Mouse (Mus musculus): ENCODE results near the gene Arhgef33.
A peak's percentile ranks its signal among the peaks of the same experiment; 100 is the strongest.
"Not testable (repeated sequence)": the region's sequence is repeated elsewhere in the genome, so short reads cannot be mapped to it uniquely, and the experiment has no call there.

The Arhgef33 gene

DNA sequence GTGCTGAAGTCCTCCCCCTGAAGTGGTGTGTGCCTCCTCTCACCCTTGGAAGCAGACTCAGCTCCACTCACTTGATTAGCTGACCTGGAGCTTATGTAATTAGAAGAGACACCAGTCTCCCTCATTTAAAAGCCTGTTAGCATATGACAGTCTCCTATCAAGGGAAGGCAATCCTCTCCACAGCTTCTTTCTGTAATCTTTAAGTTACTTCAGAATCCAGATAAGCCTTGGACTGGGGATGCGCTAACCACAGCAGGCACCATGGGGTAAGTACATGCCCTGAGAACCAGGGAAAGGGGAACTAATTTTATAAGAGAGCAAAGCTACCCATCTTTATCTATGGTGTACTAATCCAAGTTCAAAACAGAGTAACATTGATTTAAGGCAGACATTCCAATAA, at the start of gene Arhgef33:
Gene Arhgef33 (plus strand): TSS at position 157 of the 400 bp plus-strand sequence.
- no peak for DNase-seq

DNA sequence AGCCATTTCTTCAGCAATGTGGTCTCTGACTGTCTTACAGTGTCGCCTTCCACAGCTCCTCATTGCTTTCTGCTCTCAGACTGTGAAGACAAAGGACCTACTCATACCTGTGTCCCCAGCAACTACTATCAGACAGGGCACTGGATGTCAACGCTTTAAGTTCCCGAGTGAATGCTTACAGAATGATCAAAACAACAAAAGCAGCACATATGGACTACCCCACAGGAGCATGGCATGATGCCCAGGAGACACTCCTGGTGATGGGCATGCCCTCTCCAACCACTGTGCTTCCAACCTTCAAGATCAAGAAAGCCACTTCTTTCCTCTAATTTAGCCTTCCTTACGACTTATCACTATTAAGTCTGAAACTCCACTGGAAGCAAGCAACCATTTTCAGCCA, 40.1 kb upstream of the Arhgef33 start:
- DNase-seq, result no peak

DNA sequence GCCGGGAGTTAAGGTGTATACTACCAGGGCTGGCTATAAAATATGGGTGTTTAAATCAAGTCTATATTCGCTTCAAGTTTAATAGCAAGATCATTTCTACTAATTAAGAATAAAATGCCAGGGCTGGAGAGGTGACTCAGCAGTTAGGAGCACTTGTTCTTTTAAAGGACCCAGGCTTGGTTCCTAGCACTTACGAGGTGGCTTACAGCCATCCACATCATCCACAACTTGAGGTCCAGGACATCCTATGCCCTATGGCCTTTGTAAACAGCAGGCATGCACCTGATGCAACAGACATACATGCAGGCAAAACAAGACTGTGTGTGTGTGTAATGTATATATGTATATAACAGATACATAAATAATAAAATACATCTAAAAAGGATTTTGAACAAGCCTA, 39.1 kb upstream of the Arhgef33 start:
- DNase-seq, result no peak

DNA sequence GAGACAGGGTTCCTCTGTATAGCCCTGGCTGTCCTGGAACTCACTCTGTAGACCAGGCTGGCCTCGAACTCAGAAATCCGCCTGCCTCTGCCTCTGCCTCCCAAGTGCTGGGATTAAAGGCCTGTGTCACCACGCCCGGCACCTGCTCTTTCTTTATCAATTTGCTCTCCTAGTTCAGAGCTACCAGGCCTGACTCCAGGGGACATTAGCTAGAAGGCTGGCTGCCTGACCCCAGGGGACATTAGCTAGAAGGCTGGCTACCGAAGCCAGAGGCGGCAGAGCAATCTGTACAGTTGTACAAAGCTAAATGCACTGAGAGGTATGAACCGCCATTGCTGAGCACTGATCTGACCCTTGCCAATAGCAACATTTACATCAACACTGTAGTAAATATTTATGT, 36.6 kb upstream of the Arhgef33 start:
- DNase-seq, result not testable (repeated sequence)

DNA sequence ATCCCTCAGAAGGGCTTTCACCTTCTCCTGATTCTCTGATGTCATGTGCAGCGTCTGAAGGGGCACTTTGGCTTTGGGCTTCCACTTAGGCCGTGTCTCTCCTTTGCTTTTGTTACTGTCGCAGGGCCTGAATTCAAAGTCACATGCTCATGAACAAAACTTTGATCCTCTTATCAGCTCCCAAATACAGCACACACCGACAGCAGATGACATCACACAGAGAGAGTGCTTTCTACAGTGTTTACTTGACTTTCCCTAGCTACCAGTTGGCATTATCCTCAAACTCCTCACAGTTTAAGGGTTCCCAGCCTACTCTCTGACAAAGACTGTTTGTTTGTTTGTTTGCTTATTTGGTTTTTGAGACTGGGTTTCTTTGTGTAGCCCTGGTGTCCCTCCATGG, 29.0 kb upstream of the Arhgef33 start:
- no peak for DNase-seq

DNA sequence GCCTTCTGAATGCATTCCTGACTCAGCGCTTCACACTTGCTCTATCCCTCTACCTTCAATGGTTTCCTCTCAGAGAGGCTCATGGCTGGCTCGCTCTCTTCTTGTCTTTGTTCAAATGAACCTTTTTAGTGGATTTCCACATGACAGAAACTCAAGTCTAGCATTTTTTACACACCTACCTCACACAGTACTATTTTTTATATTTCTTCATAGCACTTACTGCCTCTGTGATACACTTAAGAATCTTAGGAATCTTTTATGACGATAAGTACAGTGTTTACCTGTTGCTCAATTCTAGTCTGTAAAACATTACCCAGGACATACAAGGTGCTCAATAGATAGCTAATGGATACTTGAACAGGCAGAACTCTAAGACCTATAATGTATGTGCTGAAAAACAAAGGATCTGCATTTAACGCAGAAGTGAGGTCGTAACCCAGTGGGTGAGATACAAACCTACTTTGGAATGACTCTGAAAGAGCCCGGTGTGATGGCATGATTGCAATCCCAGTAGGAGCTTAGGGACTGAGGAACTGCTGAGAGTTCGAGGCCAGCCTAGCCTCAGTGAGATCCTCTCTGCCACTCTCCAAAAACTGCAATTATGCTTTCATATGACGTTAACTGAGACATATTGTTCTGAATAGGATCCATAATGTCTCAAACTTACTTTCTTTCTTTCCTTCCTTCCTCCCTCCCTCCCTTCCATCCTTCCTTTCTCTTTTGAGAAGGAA, 27.7 kb upstream of the Arhgef33 start:
- DNase-seq, result no peak

DNA sequence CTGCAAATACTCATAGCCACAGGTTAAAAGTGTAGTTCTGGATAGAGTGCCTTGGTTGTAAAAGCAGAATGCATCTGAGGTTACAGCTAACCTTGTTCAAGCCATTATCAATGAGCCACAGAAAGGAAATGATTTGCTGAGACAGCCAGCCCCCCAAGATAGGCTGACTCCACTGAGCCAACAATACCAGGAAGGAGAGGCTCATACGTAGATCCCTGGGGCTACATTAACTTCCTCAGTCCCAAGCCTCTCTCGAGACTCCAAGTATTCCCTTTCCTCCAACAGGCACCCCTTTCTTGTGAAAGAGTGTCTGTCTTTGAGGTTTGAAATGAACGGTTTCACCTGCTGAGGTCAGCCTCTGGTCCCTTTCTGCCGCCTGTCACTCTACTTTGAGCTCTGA, 22.8 kb upstream of the Arhgef33 start:
- no peak for DNase-seq

DNA sequence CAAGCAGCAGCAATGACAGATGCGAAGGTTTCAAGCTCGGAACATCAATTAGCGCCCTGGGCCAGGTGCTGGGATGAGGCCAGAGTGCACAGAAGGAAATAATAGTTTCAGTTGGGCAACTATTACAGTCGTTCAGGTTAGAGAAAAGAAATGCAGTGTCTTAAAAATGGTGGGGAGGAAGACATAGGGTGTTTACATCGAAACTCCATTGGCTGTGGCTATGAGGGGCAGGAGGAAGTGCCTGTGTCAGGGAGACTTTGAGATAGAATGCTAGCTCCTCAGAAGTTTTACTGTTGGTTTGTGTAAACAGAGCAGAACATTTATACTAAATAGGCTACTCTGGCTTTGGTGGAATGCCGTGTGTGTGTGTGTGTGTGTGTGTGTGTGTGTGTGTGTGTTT, 19.2 kb upstream of the Arhgef33 start:
- DNase-seq, result no peak

DNA sequence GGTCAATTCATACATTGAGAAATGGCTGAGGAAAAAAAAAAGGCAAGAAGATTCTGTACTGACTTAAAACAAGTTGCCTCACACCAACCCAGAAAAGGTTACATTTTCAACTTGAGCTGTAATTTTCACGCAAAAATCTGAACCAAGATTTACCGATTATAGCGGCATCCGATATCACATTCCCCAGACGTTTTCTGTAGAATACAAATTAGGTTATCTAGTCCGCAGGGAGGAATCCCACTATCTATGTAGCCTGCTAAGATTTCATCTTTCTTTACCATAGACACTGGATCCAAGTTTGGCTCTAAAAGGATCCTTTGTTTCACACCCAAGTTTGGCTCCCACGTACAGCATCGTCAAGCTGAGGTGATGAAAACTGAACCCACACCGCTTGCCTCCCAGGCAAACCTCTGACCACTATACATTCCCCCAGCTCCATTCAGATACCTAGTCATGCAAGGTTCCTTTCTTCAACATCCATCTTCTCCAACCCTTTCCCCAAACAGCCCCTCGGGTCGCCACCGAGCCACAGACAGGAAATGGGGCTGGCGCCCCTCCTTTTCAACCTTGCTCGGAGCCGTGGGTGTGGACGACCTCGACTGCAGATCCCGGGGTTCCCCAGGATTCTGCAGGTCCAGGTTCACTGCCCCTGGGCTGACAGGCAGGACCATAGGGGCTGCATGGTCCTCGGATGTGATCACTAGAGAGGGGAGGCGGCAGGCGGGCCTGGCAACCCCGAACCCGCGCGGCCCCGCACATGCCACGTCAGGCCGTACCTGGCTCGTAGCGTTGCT, 17.7 kb upstream of the Arhgef33 start:
- no peak for DNase-seq

DNA sequence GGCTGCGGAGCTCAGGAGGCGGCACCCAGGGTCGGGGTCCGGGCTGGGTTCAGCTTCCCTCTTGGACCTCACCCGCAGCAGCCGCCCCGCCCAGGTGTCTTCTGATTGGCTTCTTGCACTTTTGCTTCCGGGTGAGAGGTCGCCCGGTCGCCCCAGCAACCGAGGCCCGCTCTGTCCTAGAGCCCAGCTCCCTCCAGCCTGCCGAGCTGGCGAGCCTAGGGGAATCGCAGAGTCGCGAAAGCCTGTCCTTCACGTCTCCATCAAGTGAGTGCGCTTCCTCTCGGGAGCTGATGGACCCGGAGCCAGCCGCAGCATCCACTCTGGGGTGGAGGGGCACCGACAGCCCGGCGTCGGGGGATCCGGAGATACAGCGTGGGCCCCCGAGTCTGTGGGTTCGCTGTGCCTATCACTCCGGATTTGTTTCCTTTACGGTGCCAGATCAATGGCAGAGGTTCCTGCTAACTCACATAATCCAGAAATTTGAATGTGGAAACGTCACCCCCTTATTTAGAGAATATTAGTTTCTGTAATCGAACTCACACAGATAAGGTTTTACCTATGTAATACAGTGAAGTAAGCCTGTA, 17.0 kb upstream of the Arhgef33 start, which contains the start of the genes Morn2 and Dhx57:
Gene Morn2 (plus strand): TSS at position 130 of the 584 bp plus-strand sequence.
Gene Dhx57 (minus strand): TSS at position 403 of the 584 bp plus-strand sequence.
- DNase-seq, result peak; percentile 97 to 98

DNA sequence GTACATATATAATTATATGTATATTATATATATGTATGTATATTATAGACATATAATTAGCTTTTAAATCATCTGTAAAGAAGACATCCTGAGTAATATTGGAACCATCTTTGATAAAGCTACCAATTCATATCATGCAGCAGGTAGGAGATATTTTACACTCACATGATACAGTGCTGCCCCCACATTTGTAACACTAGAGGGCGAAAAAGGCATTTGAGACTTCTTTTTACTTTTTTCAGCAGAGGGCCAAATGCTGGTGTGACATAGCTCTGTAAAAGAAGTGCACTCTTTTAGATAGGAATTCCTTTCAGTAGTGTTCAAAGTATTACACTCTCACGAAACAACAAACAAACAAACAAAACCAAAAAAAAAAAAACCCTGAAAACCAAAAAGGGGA, 16.1 kb upstream of the Arhgef33 start:
- peak; percentile 41 to 42 for DNase-seq

DNA sequence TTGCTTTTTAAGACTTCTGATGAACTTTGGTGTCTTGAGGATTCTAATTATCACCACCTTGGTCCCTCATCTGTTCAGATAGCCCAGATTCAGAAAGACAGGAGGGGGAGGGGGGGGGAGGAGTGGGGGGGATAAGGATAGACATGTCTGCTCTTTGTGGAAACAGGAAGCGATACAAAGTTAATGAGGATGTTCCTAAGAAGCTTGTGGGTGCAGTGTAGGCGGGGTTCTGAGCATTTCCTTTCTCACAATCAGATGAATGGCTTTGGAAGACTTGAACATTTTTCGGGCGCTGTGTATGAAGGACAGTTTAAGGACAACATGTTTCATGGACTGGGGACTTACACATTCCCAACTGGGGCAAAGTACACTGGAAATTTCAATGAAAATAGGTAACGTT, 11.9 kb upstream of the Arhgef33 start:
- no peak for DNase-seq

DNA sequence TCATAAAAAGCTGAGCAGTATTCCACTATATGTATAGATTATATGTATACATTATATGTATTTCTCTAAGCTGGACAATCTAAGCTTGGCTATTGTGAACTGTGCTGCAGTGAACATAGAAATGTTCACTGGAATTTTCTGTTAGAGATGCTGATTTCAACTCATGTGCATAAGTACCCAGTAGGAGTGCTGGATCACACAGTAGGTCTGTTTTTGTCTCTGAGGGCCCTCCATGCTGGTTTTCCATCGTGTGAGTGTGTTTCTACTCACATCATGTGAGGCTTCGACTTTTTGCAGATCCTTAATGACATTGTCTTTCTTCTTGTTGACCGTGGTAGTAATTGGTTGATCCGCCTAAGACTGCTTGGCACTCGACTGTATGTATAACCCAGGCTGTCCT, 8.4 kb upstream of the Arhgef33 start:
- no peak for DNase-seq

DNA sequence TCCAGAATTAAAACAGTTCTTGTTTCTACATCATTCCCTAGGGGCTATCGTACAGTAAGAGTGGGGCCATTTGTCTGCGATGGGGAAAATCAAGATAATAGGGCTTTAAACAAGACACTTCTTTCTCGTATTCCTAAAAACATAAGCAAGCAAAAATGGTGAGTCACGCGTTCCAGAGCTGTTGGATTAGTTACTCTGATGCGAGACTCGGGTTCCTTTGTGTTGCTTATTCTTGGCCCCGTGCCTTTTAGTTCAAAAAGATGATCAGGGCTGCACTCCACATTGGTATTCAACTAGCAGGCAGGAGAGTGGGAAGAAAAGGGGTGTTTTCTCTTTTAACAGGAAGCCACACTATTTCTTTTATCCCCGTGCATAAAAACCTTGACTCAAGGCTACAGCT, 4.6 kb downstream of the Arhgef33 start:
- no peak for DNase-seq

DNA sequence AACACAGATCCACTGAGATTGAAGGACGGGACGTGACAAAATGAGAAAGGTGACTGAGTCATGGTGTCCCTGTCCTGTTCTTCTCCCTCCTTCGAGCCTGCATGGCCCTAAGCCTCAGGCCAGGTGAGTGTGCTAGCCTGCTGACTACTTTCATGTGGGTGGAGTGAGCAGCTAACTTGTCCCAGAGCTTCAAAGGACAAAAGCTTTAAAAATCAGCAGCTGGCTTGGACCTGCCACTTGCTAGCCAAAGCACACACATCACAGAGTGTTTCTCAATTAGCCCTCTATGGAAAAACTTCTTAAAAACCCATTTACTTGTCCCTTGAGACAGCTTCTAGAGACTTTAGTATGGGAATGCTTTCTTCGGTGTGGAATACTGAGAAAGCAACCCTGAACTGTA, 5.2 kb downstream of the Arhgef33 start:
- DNase-seq, result no peak

DNA sequence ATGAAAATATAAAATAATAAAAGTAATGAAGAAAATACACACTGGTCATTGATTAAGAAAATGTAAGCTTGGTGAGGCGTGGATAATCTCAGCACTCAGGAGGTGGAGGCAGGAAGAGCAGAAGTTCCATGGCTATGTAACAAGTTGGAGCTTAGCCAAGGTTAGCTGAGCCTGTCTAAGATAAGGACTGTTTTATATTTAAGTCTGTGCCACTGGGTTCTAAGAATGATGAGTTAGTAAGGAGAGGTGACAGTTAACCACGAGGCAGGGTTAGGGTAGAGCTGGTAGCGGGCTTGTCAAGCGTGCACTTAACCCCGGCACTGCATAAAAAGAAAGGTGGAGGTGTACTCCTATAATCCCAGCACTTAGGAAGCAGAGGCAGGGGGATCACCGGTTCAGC, 15.0 kb downstream of the Arhgef33 start:
- DNase-seq, result no peak

DNA sequence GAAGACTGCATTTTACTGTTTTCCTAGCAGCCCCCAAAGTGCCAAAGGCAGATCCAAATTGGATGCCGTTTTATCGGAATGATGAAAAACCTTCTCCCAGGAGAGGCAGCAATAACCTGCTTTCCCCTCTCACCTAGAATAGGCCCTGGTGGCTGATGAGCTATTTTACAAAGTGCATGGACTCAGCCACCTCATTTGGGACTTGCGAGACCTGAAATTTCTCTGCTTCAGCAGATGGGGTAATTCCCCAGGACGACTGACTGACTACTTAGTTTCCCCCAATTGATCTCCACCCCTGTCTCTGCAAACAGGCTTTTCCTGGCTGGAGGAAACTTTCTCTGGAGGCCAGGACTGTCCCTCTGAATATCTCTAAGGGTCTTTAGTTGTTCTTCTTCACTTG, 15.8 kb downstream of the Arhgef33 start:
- DNase-seq, result no peak

DNA sequence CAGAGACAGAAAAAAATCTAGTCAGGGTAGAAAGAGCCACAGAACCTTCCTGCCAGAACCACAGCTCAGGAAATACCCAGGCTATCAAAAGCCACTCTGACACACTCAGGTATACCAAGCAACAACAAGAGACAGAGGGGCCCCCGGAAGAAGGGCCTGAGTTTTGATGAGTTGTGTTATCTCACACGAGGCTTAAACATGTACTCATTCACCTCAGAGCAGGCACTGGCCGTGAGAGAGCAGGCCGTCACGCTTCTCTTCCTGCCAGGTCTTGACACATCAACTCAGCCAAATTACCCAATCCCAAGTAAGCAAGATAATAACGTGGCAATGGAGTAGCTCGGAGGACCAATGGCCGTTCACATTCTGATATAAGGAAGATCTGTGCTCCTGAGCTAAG, 16.5 kb downstream of the Arhgef33 start:
- DNase-seq, result no peak

DNA sequence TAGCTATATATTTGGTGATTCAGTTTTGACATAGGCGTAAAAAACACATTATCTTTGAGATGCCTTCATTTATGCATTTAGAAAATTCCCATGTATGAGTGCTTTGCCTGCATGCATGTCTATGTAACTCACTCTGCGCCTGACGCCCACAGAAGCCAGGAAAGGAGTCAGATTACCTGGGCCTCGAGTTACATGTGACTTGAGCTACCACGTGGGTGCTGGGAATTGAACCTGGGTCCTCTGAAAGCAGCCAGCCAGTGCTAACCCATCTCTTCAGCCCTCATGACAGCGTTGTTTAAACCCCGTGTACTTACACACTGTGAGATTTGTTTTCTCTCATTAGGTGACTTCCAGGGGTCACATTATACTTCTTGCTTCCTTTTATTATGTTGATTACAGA, 17.3 kb downstream of the Arhgef33 start:
- DNase-seq, result no peak

DNA sequence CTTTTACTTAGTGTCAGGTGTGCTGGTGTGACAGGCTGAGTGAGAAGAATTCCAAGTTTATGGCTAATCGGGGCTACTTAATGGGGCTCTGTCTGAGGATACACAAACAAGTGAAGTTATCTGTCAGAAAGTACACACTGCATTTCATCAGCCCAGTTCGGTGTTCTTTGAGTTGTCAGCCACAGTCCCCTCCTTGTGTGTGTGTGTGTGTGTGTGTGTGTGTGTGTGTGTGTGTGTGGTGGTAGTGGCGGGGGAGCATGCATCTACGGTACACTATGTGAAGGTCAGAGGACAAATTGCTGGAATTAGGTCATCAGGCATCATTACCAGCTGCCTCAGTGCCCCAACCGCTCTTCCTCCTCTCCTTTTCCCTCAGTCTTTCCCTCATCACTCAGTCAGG, 18.2 kb downstream of the Arhgef33 start:
- no peak for DNase-seq

DNA sequence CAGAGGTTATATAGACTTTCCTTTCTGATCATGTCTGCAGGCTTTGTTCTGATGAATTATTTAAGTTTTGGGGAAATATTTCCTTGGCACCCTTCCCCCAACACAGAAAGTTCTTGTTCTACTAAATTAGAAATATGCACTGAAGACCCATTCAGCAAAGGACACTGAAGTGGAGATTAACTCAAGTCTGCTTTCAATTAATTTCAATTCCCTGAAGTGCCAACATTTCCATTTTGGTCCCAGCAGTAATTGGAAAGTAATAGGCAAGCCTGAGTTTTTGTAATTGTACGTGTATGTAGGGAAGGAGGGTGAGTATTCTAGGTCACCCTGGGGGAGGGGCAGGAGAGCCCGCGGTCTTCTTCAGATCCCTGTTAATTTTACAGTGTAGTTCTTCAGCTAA, 19.2 kb downstream of the Arhgef33 start:
- no peak for DNase-seq

DNA sequence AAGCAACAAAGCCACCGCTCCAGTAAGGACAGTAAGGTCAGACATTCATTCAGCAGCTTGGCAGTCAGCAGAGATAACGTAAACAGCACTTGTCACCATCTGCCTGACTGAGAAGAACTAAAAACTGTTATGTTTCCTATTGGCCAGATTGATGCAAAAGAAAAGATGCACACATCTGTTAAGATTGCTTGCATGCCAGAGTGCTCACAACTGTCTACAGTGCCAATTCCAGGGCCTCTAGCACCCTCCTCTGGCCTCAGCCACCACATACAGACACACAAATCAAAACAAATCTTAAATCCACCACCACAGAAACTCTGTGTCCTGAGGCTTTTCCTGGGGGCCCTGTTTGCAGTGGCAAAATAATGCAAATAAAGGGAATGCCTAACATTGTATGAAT, 25.2 kb downstream of the Arhgef33 start:
- DNase-seq, result no peak

DNA sequence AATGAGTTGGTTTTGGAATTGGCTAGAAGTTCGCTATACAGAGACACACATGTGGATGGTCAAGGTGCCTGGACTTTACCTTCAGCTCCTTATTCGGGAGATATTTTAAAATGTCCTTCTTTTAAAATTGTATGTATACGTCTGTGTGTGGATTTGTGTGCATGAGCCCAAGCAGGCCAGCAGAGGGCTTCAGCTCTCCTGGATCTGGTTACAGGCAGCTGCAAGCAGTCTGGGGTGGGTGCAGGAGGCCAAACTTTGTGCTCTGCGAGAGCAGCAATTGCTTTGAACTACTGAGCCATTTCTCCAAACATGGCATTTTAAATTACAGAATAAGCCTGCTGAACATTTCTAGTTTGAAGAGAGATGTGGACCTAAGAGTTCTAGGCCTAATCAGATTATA, 38.1 kb downstream of the Arhgef33 start:
- DNase-seq, result no peak

DNA sequence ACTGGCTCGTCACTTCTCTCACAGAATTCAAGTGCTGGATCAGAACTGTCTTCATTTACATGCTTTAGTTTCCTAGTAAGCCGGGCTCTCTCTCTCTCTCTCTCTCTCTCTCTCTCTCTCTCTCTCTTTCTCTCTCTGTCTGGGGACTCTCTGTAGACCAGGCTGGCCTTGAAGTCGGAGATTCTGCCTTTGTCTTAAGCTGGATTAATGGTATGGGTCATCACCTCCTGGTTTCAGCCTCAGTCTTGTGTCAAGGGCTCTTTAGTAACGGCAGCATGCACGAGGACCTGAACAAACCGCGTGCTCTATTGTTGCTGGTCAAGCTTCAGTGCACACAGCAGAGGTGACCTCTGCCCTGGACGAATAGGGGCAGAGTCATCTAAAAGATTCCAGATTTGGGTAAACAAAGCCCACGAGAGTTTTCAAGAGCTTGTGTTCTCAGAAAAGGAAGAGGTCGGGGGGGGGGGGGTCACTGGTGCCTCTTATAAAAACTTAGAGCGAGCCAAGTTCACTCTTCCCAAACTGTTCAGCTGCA, 39.5 kb downstream of the Arhgef33 start:
- peak in 1 of 2 experiments; percentile 6 for DNase-seq

Measured in kidney, adult 8-10 months (tissue).